Mouse (Mus musculus) naive thymus-derived CD4-positive, alpha-beta T cell, adult 5 months (primary cell): ENCODE data around the gene Nubp1. TPM values are rescaled to one million over a fixed set of nuclear protein-coding genes. Genes with fewer than 3 reads are reported as not detected.

Experiments used
- polyA plus RNA-seq: library from polyadenylated mRNA; unstranded; fragments of 100-300 nt; shearing (Covaris generic); gene quantifications from one replicate; pipeline ENCODE4 v1.2.1, GENCODE M21; 2017

Gene Nubp1
- 77.1 TPM for polyA plus RNA-seq

DNA sequence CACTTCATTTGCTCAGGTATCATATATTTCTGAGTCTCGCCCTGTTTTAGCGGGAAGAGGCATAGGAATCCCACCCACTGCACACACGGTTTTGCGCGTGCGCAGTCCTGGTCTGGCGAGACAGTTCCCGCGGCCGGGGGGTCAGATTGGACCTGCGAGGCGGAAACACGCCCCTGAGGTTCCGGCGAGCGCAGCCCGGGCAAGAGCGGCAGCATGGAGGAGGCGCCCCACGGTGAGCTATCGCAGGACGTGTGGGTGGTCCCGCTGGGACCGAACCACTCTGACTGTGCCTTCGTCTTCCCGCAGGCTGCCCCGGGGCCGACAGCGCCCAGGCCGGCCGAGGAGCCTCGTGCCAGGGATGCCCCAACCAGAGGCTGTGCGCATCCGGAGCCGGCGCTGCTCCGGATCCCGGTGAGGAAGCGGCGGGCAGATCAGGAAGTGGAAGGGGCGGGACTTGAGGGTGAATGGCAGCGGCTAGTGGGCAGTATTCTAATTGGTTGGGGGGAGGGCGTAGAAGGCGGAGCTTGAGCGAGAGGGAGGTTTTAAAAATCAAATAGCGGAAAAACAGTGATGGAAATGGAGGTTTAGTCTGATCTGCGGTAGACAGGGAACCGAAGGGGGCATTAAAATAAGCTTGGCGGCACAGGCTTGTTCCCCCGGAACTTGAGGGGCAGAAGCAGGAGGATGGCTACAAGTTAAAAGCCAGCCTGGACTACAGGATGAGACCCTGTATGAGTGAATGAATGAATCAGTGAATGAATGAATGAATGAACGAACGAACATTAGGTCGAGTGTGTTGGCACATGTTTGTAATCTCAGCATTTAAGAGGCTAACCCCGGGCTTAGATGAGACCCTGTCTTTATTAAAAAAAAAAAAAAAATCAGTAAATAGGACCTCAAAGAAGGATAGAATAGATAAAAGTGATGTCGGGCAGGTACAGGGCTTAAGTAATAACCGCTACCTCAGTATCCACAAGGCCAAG, at the start of gene Nubp1:
Gene Nubp1, plus strand, starts transcription at position 185 of the 983 bp plus-strand sequence.

DNA sequence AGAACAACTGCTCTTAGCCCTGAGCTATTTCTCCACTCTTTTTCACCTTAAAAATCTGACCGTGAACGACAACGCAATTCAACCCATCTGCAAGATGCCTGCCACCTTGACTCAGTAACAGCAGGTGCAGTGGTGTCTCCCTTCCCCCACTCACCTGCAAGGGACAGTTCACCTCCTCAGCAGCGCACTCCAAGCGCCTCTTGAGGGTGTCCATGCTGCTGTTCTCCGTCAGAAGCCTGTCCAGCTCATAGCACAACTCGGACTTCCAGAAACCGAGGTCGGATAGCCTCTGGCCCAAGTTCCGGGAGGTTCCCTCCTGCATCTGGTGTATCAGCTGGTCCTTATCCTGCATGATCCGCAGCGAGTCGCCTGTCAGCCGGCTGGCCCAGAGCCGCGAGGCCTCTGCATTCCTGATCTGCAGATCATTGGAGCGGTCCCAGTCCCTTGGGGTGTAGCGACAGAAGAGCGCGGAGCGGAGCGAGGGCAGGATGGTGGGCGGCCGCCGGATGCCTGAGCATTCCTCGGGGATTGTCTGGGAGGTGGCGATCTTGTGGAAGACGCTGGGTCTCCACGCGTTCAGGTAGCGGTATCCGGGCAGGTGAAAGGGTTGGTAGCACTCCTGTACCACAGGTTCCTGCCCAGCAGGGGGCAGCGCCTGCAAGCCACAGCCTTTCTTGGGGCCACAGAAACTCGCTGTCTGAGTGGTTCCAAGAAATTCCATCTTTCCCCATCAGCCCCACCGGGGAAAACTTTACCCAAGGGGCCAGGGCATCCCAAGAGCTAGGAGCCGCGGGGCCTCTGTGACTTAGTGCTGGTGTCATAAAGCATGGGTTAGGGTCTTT, 16.8 kb upstream of the Nubp1 start, which contains the start of gene Tekt5:
Gene Tekt5, minus strand, starts transcription at position 792 of the 842 bp plus-strand sequence.

DNA sequence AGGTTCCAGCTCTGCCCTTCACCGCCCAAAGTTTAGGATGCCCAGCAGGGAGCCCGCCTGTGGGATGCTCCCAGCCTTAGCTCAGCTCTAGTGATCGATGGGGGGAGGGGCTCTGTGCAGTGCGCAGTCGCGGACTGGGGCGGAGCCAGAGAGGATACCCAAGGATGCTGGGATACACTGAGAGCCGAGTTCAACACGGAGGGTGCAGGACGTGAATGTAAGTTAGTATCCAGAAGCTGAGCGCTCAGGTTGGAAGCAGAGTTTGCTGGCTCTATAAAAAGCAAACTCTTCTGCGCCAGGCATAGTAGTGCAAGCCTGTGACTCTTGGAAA, 35.5 kb downstream of the Nubp1 start, which contains the start of gene Tvp23a:
Gene Tvp23a, minus strand, starts transcription at position 99 of the 331 bp plus-strand sequence.

Other genes starting within 250 kb of the Nubp1 start
- gene Rpl39l, start 241.7 kb upstream of the Nubp1 start, polyA plus RNA-seq = 0.45 TPM
- gene Atf7ip2, start 219.2 kb upstream of the Nubp1 start, polyA plus RNA-seq = 0.36 TPM
- gene Emp2, start 98.0 kb upstream of the Nubp1 start, polyA plus RNA-seq = not detected
- gene Tekt5, start 16.5 kb upstream of the Nubp1 start, polyA plus RNA-seq = 0.19 TPM
- 5.3 TPM for gene Tvp23a, start 35.4 kb downstream of the Nubp1 start, polyA plus RNA-seq
- 0.20 TPM for gene Ciita, start 68.1 kb downstream of the Nubp1 start, polyA plus RNA-seq
- 20.9 TPM for gene Dexi, start 131.1 kb downstream of the Nubp1 start, polyA plus RNA-seq
- gene Clec16a, start 133.4 kb downstream of the Nubp1 start, polyA plus RNA-seq = 20.9 TPM